Comparison of ENCODE assay signal across 20 mouse cellular contexts in the genomic region with DNA sequence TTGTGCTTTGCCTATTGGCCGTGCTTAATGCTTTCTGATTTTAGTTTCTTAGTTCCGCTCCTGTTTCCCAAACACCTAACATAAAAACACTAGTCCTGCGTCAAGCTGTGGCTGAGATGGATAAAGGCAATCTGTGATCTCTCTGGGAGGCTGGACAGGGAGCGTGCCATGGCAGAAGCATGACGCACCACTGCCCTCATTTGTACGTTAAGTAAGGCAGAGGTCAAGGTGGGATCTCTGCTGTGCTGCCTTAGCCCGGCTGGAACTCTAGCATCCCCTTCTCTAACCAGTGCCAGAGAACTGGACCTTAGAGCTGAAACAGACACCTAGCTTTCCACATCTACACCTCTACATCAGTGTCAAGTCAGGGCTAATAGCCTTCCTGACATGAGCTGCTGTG. TPM values are rescaled to one million over a fixed set of nuclear protein-coding genes. Genes with fewer than 3 reads are reported as not detected.
"Had no signal": no experiment of that assay in that cellular context is flagged by ENCODE, and none has a peak within 500 bp of the region (broad histone marks: within the 10 kb centered on the region; RNA-seq: fewer than 3 reads in every experiment).

No protein-coding gene starts in this region.

- H3K27me3 ChIP-seq: neural tube, embryonic 13.5 days; neural tube, embryonic 15.5 days; stomach, embryonic 15.5 days had no signal

- H3K9ac ChIP-seq: neural tube, embryonic 13.5 days; neural tube, embryonic 15.5 days; stomach, embryonic 15.5 days had no signal

- H3K27ac ChIP-seq: neural tube, embryonic 13.5 days; neural tube, embryonic 15.5 days; stomach, embryonic 15.5 days; stomach, postnatal 0 days had no signal

- H3K4me1 ChIP-seq: stomach, embryonic 15.5 days had no signal

- DNase-seq: retina, postnatal 1 day; right cerebral cortex, adult 18-20 months; right cerebral cortex, postnatal 14 days; right cerebral cortex, postnatal 25 days; right cerebral cortex, postnatal 4 days; spleen, adult 18-20 months; thymus, adult 18-20 months; thymus, adult 2 months; thymus, postnatal 14 days; thymus, postnatal 25 days; thymus, postnatal 36 days; thymus, postnatal 4 days had no signal

- H3K9me3 ChIP-seq: neural tube, embryonic 13.5 days; neural tube, embryonic 15.5 days; stomach, embryonic 15.5 days had no signal

- H3K4me3 ChIP-seq: neural tube, embryonic 13.5 days; neural tube, embryonic 15.5 days; stomach, embryonic 15.5 days had no signal

- H3K36me3 ChIP-seq: stomach, embryonic 15.5 days had no signal

- H3K4me2 ChIP-seq: neural tube, embryonic 13.5 days; neural tube, embryonic 15.5 days; stomach, embryonic 15.5 days had no signal

RNA-seq across cellular contexts. Expression of gene Slco1a5, which starts 58.8 kb away (rescaled TPM):
- total RNA-seq: neutrophil, adult 5-6 weeks had no signal
- polyA plus RNA-seq: neural tube, embryonic 13.5 days; small intestine, adult 2 months; spleen, adult 2 months; stomach, embryonic 15.5 days; urinary bladder, adult 2 months had no signal
